Mouse (Mus musculus): ENCODE results near the gene Catsperg1.

GRCm38 (mm10) chr7:29214236-29214635 lies 401 bp upstream of the Catsperg1 start:
- no peak for TF ChIP-seq CTCF (IDR thresholded peaks at IDR 0.05; ENCODE audit: low read depth)
- TF ChIP-seq EP300 (IDR thresholded peaks at IDR 0.05; ENCODE audit: low read depth): no peak

Data from liver, embryonic 14.5 days (tissue).